Comparison of ENCODE assay signal across 30 mouse cellular contexts in the genomic region with DNA sequence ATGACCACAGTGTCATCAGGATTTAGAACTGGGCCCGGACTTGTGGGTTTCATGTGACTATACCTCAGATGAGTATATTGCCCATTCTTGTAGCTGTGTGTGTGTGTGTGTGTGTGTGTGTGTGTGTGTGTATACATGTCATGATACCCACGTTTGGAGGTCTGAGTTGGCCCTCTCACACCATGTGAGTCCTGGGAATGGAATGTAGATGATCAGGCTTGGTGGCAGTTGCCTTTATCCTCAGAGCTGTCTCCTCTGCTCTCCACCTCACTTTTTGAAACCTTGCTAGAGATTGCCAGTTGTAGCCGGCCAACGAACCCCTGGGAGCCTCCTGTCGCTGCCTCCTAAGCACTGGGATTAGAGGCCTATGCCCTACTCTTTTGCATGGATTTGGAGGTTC. TPM values are rescaled to one million over a fixed set of nuclear protein-coding genes. Genes with fewer than 3 reads are reported as not detected.
DNase-seq lines count a peak whose midpoint lies in the region; ATAC-seq and TF ChIP-seq lines count a peak whose summit lies in the region.
"Had no signal": no experiment of that assay in that cellular context is flagged by ENCODE, and none has a peak within 500 bp of the region (broad histone marks: within the 10 kb centered on the region; RNA-seq: fewer than 3 reads in every experiment).

No protein-coding gene starts in this region.

- no peak for TF ChIP-seq CTCF in olfactory bulb, adult 2 months (IDR thresholded peaks at IDR 0.05; ENCODE audit: insufficient read depth, low read depth, low read length)

- no peak for ATAC-seq in embryonic facial prominence, embryonic 13.5 days (ENCODE audit: insufficient number of reproducible peaks, insufficient read depth, low FRiP score, low TSS enrichment, low read depth)
- ATAC-seq: forebrain, embryonic 14.5 days; forebrain, postnatal 0 days; hindbrain, embryonic 16.5 days; intestine, embryonic 15.5 days had no signal

- peak overlapping the region; percentile 22; the same call in 1 of the 2 replicates for H3K27ac ChIP-seq in embryonic facial prominence, embryonic 13.5 days
- H3K27ac ChIP-seq in embryonic facial prominence, embryonic 10.5 days (replicated peaks) = no peak overlapping the region
- H3K27ac ChIP-seq in olfactory bulb, adult 2 months (ENCODE audit: insufficient read depth, low read depth, low read length) = peak overlapping the region; percentile 78
- H3K27ac ChIP-seq: forebrain, embryonic 10.5 days; gastrocnemius, adult 2 months; heart, embryonic 15.5 days; hindbrain, embryonic 10.5 days; hindbrain, embryonic 13.5 days; intestine, embryonic 15.5 days had no signal

- peaks cover 13% of the 10 kb centered on the region for H3K4me1 ChIP-seq in embryonic facial prominence, embryonic 13.5 days
- peaks cover 22% of the 10 kb centered on the region for H3K4me1 ChIP-seq in embryonic facial prominence, embryonic 10.5 days
- peaks cover 23% of the 10 kb centered on the region for H3K4me1 ChIP-seq in olfactory bulb, adult 2 months (ENCODE audit: control insufficient read depth, insufficient read depth, low read length)
- H3K4me1 ChIP-seq: heart, embryonic 12.5 days; heart, embryonic 15.5 days; hindbrain, embryonic 10.5 days; hindbrain, embryonic 13.5 days; intestine, embryonic 15.5 days had no signal

- no peak overlapping the region for H3K4me3 ChIP-seq in embryonic facial prominence, embryonic 13.5 days
- no peak overlapping the region for H3K4me3 ChIP-seq in embryonic facial prominence, embryonic 10.5 days
- H3K4me3 ChIP-seq in olfactory bulb, adult 2 months (ENCODE audit: insufficient read depth, low read depth, low read length) = no peak overlapping the region
- H3K4me3 ChIP-seq: forebrain, embryonic 10.5 days; gastrocnemius, adult 2 months; heart, embryonic 12.5 days; heart, embryonic 15.5 days; hindbrain, embryonic 10.5 days; hindbrain, embryonic 13.5 days; intestine, embryonic 15.5 days had no signal

- no peak overlapping the region for H3K9ac ChIP-seq in embryonic facial prominence, embryonic 13.5 days
- H3K9ac ChIP-seq: forebrain, postnatal 0 days; heart, embryonic 12.5 days; heart, embryonic 15.5 days; hindbrain, embryonic 13.5 days; intestine, embryonic 15.5 days had no signal

- DNase-seq in embryonic facial prominence, embryonic 10.5 days (ENCODE audit: low spot score) = no peak
- peak; percentile 31 for DNase-seq in urinary bladder, postnatal 25 days (ENCODE audit: low spot score)
- DNase-seq in urinary bladder, postnatal 10 days (ENCODE audit: low spot score) = no peak
- DNase-seq in yolk sac, embryonic 10.5 days (ENCODE audit: low spot score) = no peak
- DNase-seq: adrenal gland, postnatal 14 days; B cell, adult 2 months; cerebellum, adult 11 months; cerebellum, adult 2 months; cerebellum, postnatal 10 days; cerebellum, postnatal 36 days; embryo, embryonic 11 days; forebrain, postnatal 0 days; gastrocnemius, adult 2 months; gastrocnemius, postnatal 14 days; heart, adult 11 months; heart, postnatal 10 days; heart, postnatal 36 days had no signal

- no peak for TF ChIP-seq POLR2A in olfactory bulb, adult 2 months (IDR thresholded peaks at IDR 0.05; ENCODE audit: insufficient read depth, low read depth, low read length)

- H3K4me2 ChIP-seq in embryonic facial prominence, embryonic 13.5 days = no peak overlapping the region
- H3K4me2 ChIP-seq: heart, embryonic 12.5 days; heart, embryonic 15.5 days; hindbrain, embryonic 13.5 days; intestine, embryonic 15.5 days had no signal

- no peaks in the 10 kb centered on the region for H3K9me3 ChIP-seq in embryonic facial prominence, embryonic 13.5 days
- no peaks in the 10 kb centered on the region for H3K9me3 ChIP-seq in embryonic facial prominence, embryonic 10.5 days
- H3K9me3 ChIP-seq: forebrain, embryonic 10.5 days; G1E; heart, embryonic 12.5 days; heart, embryonic 15.5 days; hindbrain, embryonic 10.5 days; hindbrain, embryonic 13.5 days; intestine, embryonic 15.5 days had no signal

- H3K27me3 ChIP-seq in embryonic facial prominence, embryonic 13.5 days = no peaks in the 10 kb centered on the region
- no peaks in the 10 kb centered on the region for H3K27me3 ChIP-seq in embryonic facial prominence, embryonic 10.5 days (replicated peaks; ENCODE audit: low read depth, poor library complexity, severe bottlenecking)
- H3K27me3 ChIP-seq: CH12.LX; heart, embryonic 12.5 days; heart, embryonic 15.5 days; hindbrain, embryonic 13.5 days; intestine, embryonic 15.5 days had no signal

- 60% methylated on average over 5 of the region's 5 CpGs for WGBS in embryonic facial prominence, embryonic 13.5 days
- 76% methylated on average over 5 of the region's 5 CpGs for WGBS in embryonic facial prominence, embryonic 10.5 days
- WGBS in olfactory bulb, adult 2 months = 74% methylated on average over 5 of the region's 5 CpGs

- H3K36me3 ChIP-seq in embryonic facial prominence, embryonic 13.5 days = no peaks in the 10 kb centered on the region
- no peaks in the 10 kb centered on the region for H3K36me3 ChIP-seq in embryonic facial prominence, embryonic 10.5 days (replicated peaks)
- H3K36me3 ChIP-seq: forebrain, embryonic 10.5 days; G1E; heart, embryonic 12.5 days; heart, embryonic 15.5 days; hindbrain, embryonic 10.5 days; hindbrain, embryonic 13.5 days; intestine, embryonic 15.5 days had no signal

RNA-seq across cellular contexts. Expression of a gene that starts 31.8 kb away (rescaled TPM):
- polyA plus RNA-seq in embryonic facial prominence, embryonic 13.5 days (2015; fragmentation: Nextera tagmentation; extraction: Ambion mirVana) = 10.6 and 12.9 TPM in 2 replicates
- polyA plus RNA-seq in embryonic facial prominence, embryonic 10.5 days (2016; fragmentation: Nextera tagmentation; extraction: Ambion mirVana) = 7.1 and 9.4 TPM in 2 replicates
- polyA plus RNA-seq in olfactory bulb, adult 2 months (2012; ENCODE audit: insufficient read depth, insufficient read length, low replicate concordance, missing spikeins) = 451 TPM in 1 of 2 replicates, not detected in the other
- polyA plus RNA-seq: G1E had no signal

RNA-seq across cellular contexts. Expression of a gene that starts 33.3 kb away (rescaled TPM):
- 0.15 and 0.48 TPM in 2 replicates for polyA plus RNA-seq in embryonic facial prominence, embryonic 13.5 days (2015; fragmentation: Nextera tagmentation; extraction: Ambion mirVana)
- not detected in 2 replicates for polyA plus RNA-seq in embryonic facial prominence, embryonic 10.5 days (2016; fragmentation: Nextera tagmentation; extraction: Ambion mirVana)
- polyA plus RNA-seq in olfactory bulb, adult 2 months (2012; ENCODE audit: insufficient read depth, insufficient read length, low replicate concordance, missing spikeins) = not detected in 2 replicates
- polyA plus RNA-seq: adrenal gland, adult 2 months; forebrain, embryonic 10.5 days; forebrain, embryonic 14.5 days; G1E; heart, embryonic 12.5 days; heart, embryonic 15.5 days; hindbrain, embryonic 10.5 days had no signal
